Mouse (Mus musculus) stomach, embryonic 14.5 days (tissue): ENCODE measurements around the gene Cog6. TPM values are rescaled to one million over a fixed set of nuclear protein-coding genes. Genes with fewer than 3 reads are reported as not detected.

Experiments
- ATAC-seq: fragments of 200-750 bp; cut with Nextera tagmentation; 2 replicates; pipeline ENCODE4 v1.8.0; 2017; ENCODE audit warnings: low read depth, moderate TSS enrichment; ENCODE audit not compliant: insufficient number of reproducible peaks, insufficient read depth, low FRiP score
- H3K27ac ChIP-seq: fragments of 300-500 bp; sonication (generic); 2 replicates; pipeline ENCODE4 v1.5.1; 2014; ENCODE audit warnings: mild to moderate bottlenecking, low read length, moderate library complexity, mixed read lengths
- H3K27me3 ChIP-seq: fragments of 300-500 bp; sonication (generic); 2 replicates; pipeline ENCODE4 v1.6.1; 2014; ENCODE audit warnings: low read length, control low read depth, mixed read lengths; ENCODE audit not compliant: control insufficient read depth, insufficient read depth
- H3K36me3 ChIP-seq: fragments of 300-500 bp; sonication (generic); 2 replicates; pipeline ENCODE4 v1.6.1; 2014; ENCODE audit warnings: mild to moderate bottlenecking, control low read depth, low read length, moderate library complexity, mixed read lengths; ENCODE audit not compliant: control insufficient read depth, insufficient read depth
- H3K4me1 ChIP-seq: fragments of 300-500 bp; sonication (generic); 2 replicates; pipeline ENCODE4 v1.6.1; 2014; ENCODE audit warnings: low read length, control low read depth, mixed read lengths; ENCODE audit not compliant: control insufficient read depth, insufficient read depth
- H3K4me2 ChIP-seq: fragments of 300-500 bp; sonication (generic); replicated peaks from 2 replicates; pipeline ENCODE4 v1.6.1; 2014; ENCODE audit warnings: low read depth, low read length, control low read depth
- H3K4me3 ChIP-seq: fragments of 300-500 bp; sonication (generic); 2 replicates; pipeline ENCODE4 v1.5.1; 2014; ENCODE audit warnings: low read depth, low read length, control low read depth
- H3K9ac ChIP-seq: fragments of 300-500 bp; sonication (generic); replicated peaks from 2 replicates; pipeline ENCODE4 v1.6.1; 2014; ENCODE audit warnings: low read depth, mild to moderate bottlenecking, control low read depth, low read length, moderate library complexity, mixed read lengths
- H3K9me3 ChIP-seq: fragments of 300-500 bp; sonication (generic); 2 replicates; pipeline ENCODE4 v1.6.1; 2016; ENCODE audit warnings: low read depth, low read length, control low read depth; ENCODE audit not compliant: control insufficient read depth
- WGBS: fragments of 180-500 bp; shearing (Covaris S2); extraction: QIAGEN DNeasy Blood & Tissue Kit; methylation state at CpG from one replicate; pipeline ENCODE4 v1.1.7; 2014; 5-methylcytosine and 5-hydroxymethylcytosine counted together
- polyA plus RNA-seq: library from polyadenylated mRNA; unstranded; fragments of >200 nt; fragmentation: Nextera tagmentation; extraction: Ambion mirVana; gene quantifications from 2 replicates; pipeline ENCODE4 v1.2.1, GENCODE M21; 2014

Gene Cog6
- polyA plus RNA-seq, 1 experiment from 2014 or later: 51.1 TPM

- Histone ChIP-seq H3K4me2 (no peak overlapping the region), H3K36me3 (no peaks in the 10 kb centered on the region), H3K27me3 (no peaks in the 10 kb centered on the region), H3K9me3 (no peaks in the 10 kb centered on the region), H3K4me1 (peaks cover 16% of the 10 kb centered on the region), H3K27ac (no peak overlapping the region), H3K9ac (no peak overlapping the region), H3K4me3 (no peak overlapping the region)
- 91% methylated on average over 4 of the region's 4 CpGs for WGBS
- no peak for ATAC-seq
These were observed 28.7 kb upstream of the Cog6 start for GRCm38 (mm10) chr3:53045697-53046096.

GRCm38 (mm10) chr3:53044682-53045299 lies 27.8 kb upstream of the Cog6 start:
- Histone ChIP-seq H3K4me2 (peak overlapping the region; percentile 35), H3K27ac (peak overlapping the region; percentile 69), H3K36me3 (no peaks in the 10 kb centered on the region), H3K4me3 (peak overlapping the region; percentile 7; the same call in 1 of the 2 replicates), H3K9ac (no peak overlapping the region), H3K4me1 (peaks cover 16% of the 10 kb centered on the region), H3K9me3 (no peaks in the 10 kb centered on the region), H3K27me3 (no peaks in the 10 kb centered on the region)
- no peak for ATAC-seq
- 37% methylated on average over 11 of the region's 11 CpGs for WGBS

GRCm38 (mm10) chr3:53044238-53044637 lies 27.2 kb upstream of the Cog6 start:
- no peaks in the 10 kb centered on the region for H3K9me3 ChIP-seq
- peak overlapping the region; percentile 69; the same call in 1 of the 2 replicates for H3K27ac ChIP-seq
- peak overlapping the region; percentile 7; the same call in 1 of the 2 replicates for H3K4me3 ChIP-seq
- WGBS: 44% methylated on average over 7 of the region's 7 CpGs
- H3K9ac ChIP-seq: no peak overlapping the region
- H3K36me3 ChIP-seq: no peaks in the 10 kb centered on the region
- H3K27me3 ChIP-seq: 0 out of 2 replicates have a peak, but pooled peaks cover under 1% of the 10 kb centered on the region
- peaks cover 16% of the 10 kb centered on the region for H3K4me1 ChIP-seq
- no peak for ATAC-seq
- H3K4me2 ChIP-seq: peak overlapping the region; percentile 71

GRCm38 (mm10) chr3:53043206-53043780 lies 26.3 kb upstream of the Cog6 start:
- Histone ChIP-seq H3K27ac (peak overlapping the region; percentile 3; the same call in 1 of the 2 replicates), H3K27me3 (0 out of 2 replicates have a peak, but pooled peaks cover 3% of the 10 kb centered on the region), H3K4me3 (no peak overlapping the region; the same call in 1 of the 2 replicates), H3K9me3 (no peaks in the 10 kb centered on the region), H3K9ac (no peak overlapping the region), H3K36me3 (no peaks in the 10 kb centered on the region), H3K4me1 (peaks cover 16% of the 10 kb centered on the region), H3K4me2 (peak overlapping the region; percentile 71)
- no peak for ATAC-seq
- WGBS: 92% methylated on average over 13 of the region's 13 CpGs

- 0 out of 2 replicates have a peak, but pooled peaks cover 3% of the 10 kb centered on the region for H3K27me3 ChIP-seq
- no peaks in the 10 kb centered on the region for H3K9me3 ChIP-seq
- H3K4me2 ChIP-seq: peak overlapping the region; percentile 71
- no peaks in the 10 kb centered on the region for H3K36me3 ChIP-seq
- peak overlapping the region; percentile 66 for H3K4me3 ChIP-seq
- ATAC-seq: no peak; the same call in 1 of the 2 replicates
- no peak overlapping the region for H3K27ac ChIP-seq
- peaks cover 16% of the 10 kb centered on the region for H3K4me1 ChIP-seq
- peak overlapping the region; percentile 59; the same call in 1 of the 2 replicates for H3K9ac ChIP-seq
- WGBS: 19% methylated on average over 9 of the region's 9 CpGs
These were observed 25.2 kb upstream of the Cog6 start for GRCm38 (mm10) chr3:53042240-53042567.

- Histone ChIP-seq H3K27me3 (0 out of 2 replicates have a peak, but pooled peaks cover 3% of the 10 kb centered on the region), H3K27ac (peak within 1 kb of the TSS; percentile 41), H3K4me2 (peak within 1 kb of the TSS; percentile 71), H3K9me3 (no peaks in the 10 kb centered on the region), H3K9ac (peak within 1 kb of the TSS; percentile 59), H3K4me3 (peak within 1 kb of the TSS; percentile 66), H3K36me3 (no peaks in the 10 kb centered on the region), H3K4me1 (peaks cover 16% of the 10 kb centered on the region)
- under 1% methylated on average over 56 of the region's 58 CpGs for WGBS
- peak; percentile 89 for ATAC-seq
These were observed 24.6 kb upstream of the Cog6 start, which contains the start of gene Lhfp for GRCm38 (mm10) chr3:53041411-53042239. Gene Lhfp (plus strand): TSS chr3:53041528.

- Histone ChIP-seq H3K4me2 (peak overlapping the region; percentile 71), H3K27me3 (0 out of 2 replicates have a peak, but pooled peaks cover 3% of the 10 kb centered on the region), H3K9me3 (no peaks in the 10 kb centered on the region), H3K4me3 (peak overlapping the region; percentile 66), H3K36me3 (no peaks in the 10 kb centered on the region), H3K27ac (peak overlapping the region; percentile 41; the same call in 1 of the 2 replicates), H3K9ac (peak overlapping the region; percentile 59), H3K4me1 (peaks cover 16% of the 10 kb centered on the region)
- no peak for ATAC-seq
- WGBS: 6% methylated on average over 17 of the region's 17 CpGs
These were observed 23.8 kb upstream of the Cog6 start for GRCm38 (mm10) chr3:53040593-53041410.
